Mouse (Mus musculus) liver, postnatal 0 days (tissue): ENCODE data around the gene Gm973.

Source experiments
- CTCF ChIP-seq: sonication (generic); IDR thresholded peaks from 2 replicates; pipeline ENCODE4 v1.5.1; 2016; ENCODE audit warnings: antibody characterized with exemption, low read depth
- EP300 ChIP-seq: IDR thresholded peaks from 2 replicates; pipeline ENCODE4 v1.6.1; 2016; ENCODE audit warnings: antibody characterized with exemption, low read depth, mild to moderate bottlenecking

- TF ChIP-seq CTCF (no peak), EP300 (no peak)
These were observed 152.8 kb downstream of the Gm973 start for GRCm38 (mm10) chr1:59668871-59669270.
